Mouse (Mus musculus) lung, adult 2 months (tissue): Measurements from ENCODE around the gene Galntl6.

ENCODE experiments used
- CTCF ChIP-seq: fragments of 200-500 bp; IDR thresholded peaks from 2 replicates; pipeline ENCODE4 v1.5.1; 2011; ENCODE audit warnings: mild to moderate bottlenecking, low read length, control low read depth; ENCODE audit not compliant: insufficient read depth
- POLR2A ChIP-seq: fragments of 200-500 bp; IDR thresholded peaks from 2 replicates; pipeline ENCODE4 v1.6.1; 2011; ENCODE audit warnings: low read depth, mild to moderate bottlenecking, control low read depth, low read length, borderline replicate concordance; ENCODE audit errors: extremely low read depth

- TF ChIP-seq POLR2A (no peak), CTCF (no peak)
These were observed 540.5 kb downstream of the Galntl6 start for GRCm38 (mm10) chr8:58371979-58372378.
